Mouse (Mus musculus): Measurements from ENCODE around the gene Tmem132d. TPM values are rescaled to one million over a fixed set of nuclear protein-coding genes. Genes with fewer than 3 reads are reported as not detected.
A peak's percentile ranks its signal among the peaks of the same experiment; 100 is the strongest.
"Not testable (repeated sequence)": the region's sequence is repeated elsewhere in the genome, so short reads cannot be mapped to it uniquely, and the experiment has no call there.

Gene Tmem132d
- polyA plus RNA-seq, 1 experiment from 2014 or later = 0.90 TPM

DNA sequence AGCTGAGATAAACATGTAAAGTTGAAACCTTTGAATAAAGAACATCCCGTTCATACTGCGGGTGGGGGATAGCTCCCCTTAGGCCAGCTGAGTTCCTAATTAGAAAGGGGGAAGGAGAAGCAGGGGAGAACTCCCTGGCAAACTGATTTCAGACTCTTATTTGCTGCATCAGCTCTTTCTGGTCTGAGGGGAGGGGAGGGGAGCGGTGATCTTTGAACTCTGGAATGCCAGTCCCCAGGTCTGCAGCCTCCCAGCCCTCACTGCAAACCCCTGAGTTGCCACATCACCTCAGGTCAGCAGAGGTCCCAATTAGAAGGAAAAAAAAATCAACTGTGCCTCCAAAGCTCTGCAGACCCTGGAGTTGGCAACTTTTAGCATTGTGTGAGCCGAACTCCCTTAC, 482.3 kb downstream of the Tmem132d start:
- Histone ChIP-seq H3K27me3 (replicated peaks; ENCODE audit: control insufficient read depth, insufficient read depth, low read length) (no peaks in the 10 kb centered on the region), H3K36me3 (ENCODE audit: control insufficient read depth, insufficient read depth, low read length) (no peaks in the 10 kb centered on the region), H3K9ac (ENCODE audit: low read depth, low read length) (no peak overlapping the region), H3K27ac (replicated peaks; ENCODE audit: low read depth, low read length) (no peak overlapping the region), H3K4me3 (ENCODE audit: low read depth, low read length) (no peak overlapping the region), H3K4me1 (ENCODE audit: control insufficient read depth, insufficient read depth, low read length) (no peaks in the 10 kb centered on the region), H3K9me3 (ENCODE audit: control insufficient read depth, low read length) (no peaks in the 10 kb centered on the region), H3K4me2 (ENCODE audit: low read depth, low read length) (no peak overlapping the region)
- no peak for ATAC-seq (ENCODE audit: low read depth)
- DNase-seq (ENCODE audit: low spot score) = no peak
- WGBS = 44% methylated on average over 4 of the region's 4 CpGs

DNA sequence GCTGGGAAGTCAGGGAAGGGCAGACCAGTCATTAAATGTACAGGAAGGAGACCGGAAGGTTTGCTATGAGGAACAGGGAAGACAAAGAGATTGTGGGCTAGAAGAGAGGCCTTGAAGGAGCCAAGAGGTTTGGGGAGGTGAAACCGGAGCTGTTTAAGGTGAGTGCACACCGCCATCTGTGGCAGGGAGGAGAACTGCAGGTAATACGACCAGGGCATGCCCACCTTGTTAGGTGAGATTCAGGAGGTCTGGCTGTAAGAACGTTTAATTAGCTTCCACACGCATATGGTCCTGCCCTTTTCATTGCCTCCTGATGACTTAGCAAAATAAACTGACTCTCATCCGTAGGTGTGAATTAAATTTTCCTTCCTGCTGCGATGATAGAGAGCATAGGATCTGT, 485.6 kb downstream of the Tmem132d start:
- H3K9ac ChIP-seq (ENCODE audit: low read depth, low read length) = no peak overlapping the region
- DNase-seq (ENCODE audit: low spot score) = peak; percentile 9
- ATAC-seq (ENCODE audit: low read depth) = no peak
- H3K4me1 ChIP-seq (ENCODE audit: control insufficient read depth, insufficient read depth, low read length) = no peaks in the 10 kb centered on the region
- no peak overlapping the region for H3K4me3 ChIP-seq (ENCODE audit: low read depth, low read length)
- no peaks in the 10 kb centered on the region for H3K36me3 ChIP-seq (ENCODE audit: control insufficient read depth, insufficient read depth, low read length)
- H3K4me2 ChIP-seq (ENCODE audit: low read depth, low read length) = no peak overlapping the region
- H3K9me3 ChIP-seq (ENCODE audit: control insufficient read depth, low read length) = no peaks in the 10 kb centered on the region
- no peaks in the 10 kb centered on the region for H3K27me3 ChIP-seq (replicated peaks; ENCODE audit: control insufficient read depth, insufficient read depth, low read length)
- H3K27ac ChIP-seq (replicated peaks; ENCODE audit: low read depth, low read length) = no peak overlapping the region
- WGBS = 22% methylated on average over 8 of the region's 8 CpGs

DNA sequence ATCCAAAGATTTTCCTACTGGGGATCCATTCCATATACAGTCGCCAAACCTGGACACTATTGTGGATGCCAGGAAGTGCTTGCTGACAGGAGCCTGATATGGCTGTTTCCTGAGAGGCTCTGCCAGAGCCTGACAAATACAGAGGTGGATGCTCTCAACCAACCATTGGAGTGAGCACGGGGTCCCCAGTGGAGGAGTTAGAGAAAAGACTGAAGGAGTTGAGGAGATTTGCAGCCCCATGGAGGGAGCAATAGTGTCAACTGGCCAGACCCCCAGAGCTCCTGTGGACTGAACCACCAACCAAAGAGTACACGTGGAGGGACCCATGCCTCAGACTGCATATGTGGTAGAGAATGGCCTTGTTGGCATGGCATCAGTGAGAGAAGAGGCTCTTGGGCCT, 490.7 kb downstream of the Tmem132d start:
- not testable (repeated sequence) for H3K9ac ChIP-seq (ENCODE audit: low read depth, low read length); H3K4me1 ChIP-seq (ENCODE audit: control insufficient read depth, insufficient read depth, low read length); H3K4me3 ChIP-seq (ENCODE audit: low read depth, low read length); H3K27ac ChIP-seq (replicated peaks; ENCODE audit: low read depth, low read length); H3K4me2 ChIP-seq (ENCODE audit: low read depth, low read length); H3K27me3 ChIP-seq (replicated peaks; ENCODE audit: control insufficient read depth, insufficient read depth, low read length); H3K36me3 ChIP-seq (ENCODE audit: control insufficient read depth, insufficient read depth, low read length); DNase-seq (ENCODE audit: low spot score); ATAC-seq (ENCODE audit: low read depth); H3K9me3 ChIP-seq (ENCODE audit: control insufficient read depth, low read length)
- 74% methylated on average over 3 of the region's 3 CpGs for WGBS

DNA sequence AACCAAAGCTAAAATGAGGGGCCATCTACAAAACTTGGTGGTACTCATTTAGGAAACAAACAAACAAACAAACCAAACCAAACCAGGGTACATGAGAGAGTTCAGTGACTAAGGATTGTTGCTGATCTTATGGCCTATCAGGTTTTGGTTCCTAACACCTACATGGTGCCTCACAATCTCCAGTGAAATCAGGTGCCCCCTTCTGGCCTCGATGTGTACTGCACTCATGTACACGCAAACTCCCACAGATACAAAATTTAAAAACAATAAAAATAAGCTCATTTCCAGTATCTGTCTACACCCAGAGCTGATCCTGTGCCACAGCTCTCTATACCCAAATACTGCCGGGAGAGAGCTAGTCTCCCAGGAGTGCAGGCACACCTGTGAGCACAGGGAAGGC, 495.0 kb downstream of the Tmem132d start:
- WGBS = 77% methylated on average over 3 of the region's 3 CpGs
- DNase-seq (ENCODE audit: low spot score) = no peak

DNA sequence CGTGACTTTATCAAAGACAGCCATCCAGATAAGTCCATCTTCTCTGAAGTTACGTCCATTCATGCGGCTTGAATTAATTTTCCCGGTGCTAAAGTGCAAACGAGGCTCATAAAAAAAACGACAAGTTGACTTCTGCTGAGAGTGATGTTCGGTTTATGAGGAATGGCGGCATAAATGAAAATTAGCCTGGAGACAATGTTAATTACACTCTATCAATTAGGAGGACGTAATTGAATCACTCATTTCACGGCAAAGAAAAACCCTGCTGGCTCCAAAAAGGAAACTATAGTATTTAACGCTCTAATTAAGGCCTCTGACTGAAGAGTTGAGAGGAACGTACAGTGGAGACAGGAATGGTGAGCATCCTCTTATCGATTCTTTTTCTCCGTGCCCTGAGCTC, 503.2 kb downstream of the Tmem132d start:
- no peak overlapping the region for H3K4me3 ChIP-seq (ENCODE audit: low read depth, low read length)
- no peaks in the 10 kb centered on the region for H3K4me1 ChIP-seq (ENCODE audit: control insufficient read depth, insufficient read depth, low read length)
- no peaks in the 10 kb centered on the region for H3K9me3 ChIP-seq (ENCODE audit: control insufficient read depth, low read length)
- ATAC-seq (ENCODE audit: low read depth) = no peak
- DNase-seq (ENCODE audit: low spot score) = no peak
- H3K36me3 ChIP-seq (ENCODE audit: control insufficient read depth, insufficient read depth, low read length) = no peaks in the 10 kb centered on the region
- 78% methylated on average over 14 of the region's 14 CpGs for WGBS
- H3K4me2 ChIP-seq (ENCODE audit: low read depth, low read length) = no peak overlapping the region
- no peak overlapping the region for H3K27ac ChIP-seq (replicated peaks; ENCODE audit: low read depth, low read length)
- no peak overlapping the region for H3K9ac ChIP-seq (ENCODE audit: low read depth, low read length)
- no peaks in the 10 kb centered on the region for H3K27me3 ChIP-seq (replicated peaks; ENCODE audit: control insufficient read depth, insufficient read depth, low read length)

More for the DNA sequence above, 495.0 kb downstream of the Tmem132d start:
- Histone ChIP-seq H3K36me3 (ENCODE audit: control insufficient read depth, insufficient read depth, low read length) (no peaks in the 10 kb centered on the region), H3K9me3 (ENCODE audit: control insufficient read depth, low read length) (no peaks in the 10 kb centered on the region), H3K27me3 (replicated peaks; ENCODE audit: control insufficient read depth, insufficient read depth, low read length) (no peaks in the 10 kb centered on the region), H3K4me2 (ENCODE audit: low read depth, low read length) (no peak overlapping the region), H3K9ac (ENCODE audit: low read depth, low read length) (no peak overlapping the region), H3K27ac (replicated peaks; ENCODE audit: low read depth, low read length) (no peak overlapping the region), H3K4me3 (ENCODE audit: low read depth, low read length) (no peak overlapping the region), H3K4me1 (ENCODE audit: control insufficient read depth, insufficient read depth, low read length) (no peaks in the 10 kb centered on the region)
- ATAC-seq (ENCODE audit: low read depth) = no peak

DNA sequence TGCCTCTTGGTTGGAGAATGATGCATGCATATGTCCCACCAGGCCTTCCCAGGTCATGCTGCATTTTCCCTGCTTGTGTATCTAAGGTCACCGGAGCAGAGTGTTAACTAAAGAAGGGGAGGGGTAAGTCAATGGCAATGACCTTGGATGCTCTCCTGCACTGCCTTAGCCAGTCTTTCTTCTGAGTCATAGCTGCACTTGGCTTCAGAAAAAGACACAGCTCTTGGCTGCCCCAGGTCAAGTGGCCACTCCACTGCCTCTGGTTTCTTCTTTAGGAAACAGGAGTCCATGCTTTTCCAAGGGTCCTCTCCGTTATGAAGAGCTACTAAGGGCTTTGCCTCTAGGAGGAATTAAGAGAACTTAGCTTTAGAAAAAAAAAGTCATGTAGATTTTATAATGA, 506.2 kb downstream of the Tmem132d start:
- H3K36me3 ChIP-seq (ENCODE audit: control insufficient read depth, insufficient read depth, low read length) = no peaks in the 10 kb centered on the region
- no peak overlapping the region for H3K27ac ChIP-seq (replicated peaks; ENCODE audit: low read depth, low read length)
- WGBS = 83% methylated on average over 2 of the region's 2 CpGs
- H3K4me2 ChIP-seq (ENCODE audit: low read depth, low read length) = no peak overlapping the region
- no peak overlapping the region for H3K4me3 ChIP-seq (ENCODE audit: low read depth, low read length)
- ATAC-seq (ENCODE audit: low read depth) (no peak), DNase-seq (ENCODE audit: low spot score) (no peak)
- H3K9ac ChIP-seq (ENCODE audit: low read depth, low read length) = no peak overlapping the region
- no peaks in the 10 kb centered on the region for H3K9me3 ChIP-seq (ENCODE audit: control insufficient read depth, low read length)
- no peaks in the 10 kb centered on the region for H3K4me1 ChIP-seq (ENCODE audit: control insufficient read depth, insufficient read depth, low read length)
- no peaks in the 10 kb centered on the region for H3K27me3 ChIP-seq (replicated peaks; ENCODE audit: control insufficient read depth, insufficient read depth, low read length)

DNA sequence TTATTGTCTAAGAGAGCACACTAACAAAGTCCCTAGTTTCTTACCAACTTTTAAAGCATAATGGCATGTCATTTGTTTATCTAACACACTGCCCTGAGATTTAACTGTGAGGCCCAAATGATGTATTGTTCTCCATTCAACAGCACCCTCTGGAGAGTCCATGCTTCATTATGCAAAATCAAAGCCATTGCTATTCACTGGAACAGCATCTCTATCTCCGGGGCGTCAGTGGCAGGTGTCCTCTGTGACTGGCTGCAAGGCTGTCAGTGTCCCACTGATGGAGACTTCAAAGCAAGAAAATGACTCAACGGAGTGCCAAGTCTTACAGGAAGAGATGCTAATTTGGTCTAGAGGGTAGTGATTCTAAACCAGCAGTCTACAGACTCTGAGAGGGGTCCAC, 508.8 kb downstream of the Tmem132d start:
- H3K9me3 ChIP-seq (ENCODE audit: control insufficient read depth, low read length) = no peaks in the 10 kb centered on the region
- DNase-seq (ENCODE audit: low spot score) (no peak), ATAC-seq (ENCODE audit: low read depth) (no peak)
- no peaks in the 10 kb centered on the region for H3K36me3 ChIP-seq (ENCODE audit: control insufficient read depth, insufficient read depth, low read length)
- H3K27ac ChIP-seq (replicated peaks; ENCODE audit: low read depth, low read length) = no peak overlapping the region
- H3K4me2 ChIP-seq (ENCODE audit: low read depth, low read length) = no peak overlapping the region
- no peak overlapping the region for H3K4me3 ChIP-seq (ENCODE audit: low read depth, low read length)
- no peaks in the 10 kb centered on the region for H3K4me1 ChIP-seq (ENCODE audit: control insufficient read depth, insufficient read depth, low read length)
- 44% methylated on average over 3 of the region's 3 CpGs for WGBS
- no peak overlapping the region for H3K9ac ChIP-seq (ENCODE audit: low read depth, low read length)
- no peaks in the 10 kb centered on the region for H3K27me3 ChIP-seq (replicated peaks; ENCODE audit: control insufficient read depth, insufficient read depth, low read length)

DNA sequence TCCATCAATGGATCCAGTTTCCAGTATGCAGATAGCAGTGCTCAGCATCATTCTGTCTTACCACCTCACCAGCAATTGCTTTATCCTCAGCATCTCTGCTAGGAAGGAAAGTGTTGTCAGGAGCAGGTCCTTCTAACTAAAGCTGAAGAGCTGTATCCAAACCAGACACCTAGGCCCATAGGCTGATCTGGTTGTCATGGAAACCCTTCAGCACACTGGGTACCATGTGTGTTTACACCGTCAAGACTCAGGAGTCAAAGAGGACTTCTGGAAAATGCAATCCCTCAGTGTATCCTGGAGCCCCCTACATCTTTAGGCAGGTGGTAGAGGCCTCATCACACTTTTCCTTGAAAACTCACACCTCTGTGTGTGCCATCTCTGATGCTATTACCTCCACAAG, 513.7 kb downstream of the Tmem132d start:
- 67% methylated on average over 1 of the region's 1 CpGs for WGBS
- Histone ChIP-seq H3K9me3 (ENCODE audit: control insufficient read depth, low read length) (no peaks in the 10 kb centered on the region), H3K27ac (replicated peaks; ENCODE audit: low read depth, low read length) (no peak overlapping the region), H3K9ac (ENCODE audit: low read depth, low read length) (no peak overlapping the region), H3K4me1 (ENCODE audit: control insufficient read depth, insufficient read depth, low read length) (no peaks in the 10 kb centered on the region), H3K36me3 (ENCODE audit: control insufficient read depth, insufficient read depth, low read length) (no peaks in the 10 kb centered on the region), H3K4me3 (ENCODE audit: low read depth, low read length) (no peak overlapping the region), H3K27me3 (replicated peaks; ENCODE audit: control insufficient read depth, insufficient read depth, low read length) (no peaks in the 10 kb centered on the region), H3K4me2 (ENCODE audit: low read depth, low read length) (no peak overlapping the region)
- DNase-seq (ENCODE audit: low spot score) (no peak), ATAC-seq (ENCODE audit: low read depth) (no peak)

DNA sequence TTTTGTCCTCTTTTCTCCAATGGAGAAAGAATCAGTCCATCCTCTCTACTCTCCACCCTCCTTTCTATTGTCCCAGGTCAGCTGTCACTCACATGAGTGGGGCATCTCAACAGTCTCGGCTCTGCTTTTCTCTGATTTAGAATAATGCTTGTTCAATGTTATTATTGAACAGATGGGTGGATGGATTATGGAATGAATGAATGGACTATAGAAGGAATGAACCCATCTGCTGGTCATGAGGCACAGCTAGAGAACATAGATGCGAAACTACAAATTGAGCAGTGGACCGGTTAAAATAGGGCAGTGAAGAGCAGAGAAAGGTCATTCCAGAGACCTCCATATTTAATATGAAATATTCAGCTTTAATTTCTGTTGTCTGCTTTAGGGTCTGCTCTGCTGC, 514.5 kb downstream of the Tmem132d start:
- DNase-seq (ENCODE audit: low spot score) = no peak
- ATAC-seq (ENCODE audit: low read depth) = no peak
- H3K27me3 ChIP-seq (replicated peaks; ENCODE audit: control insufficient read depth, insufficient read depth, low read length) = no peaks in the 10 kb centered on the region
- H3K9ac ChIP-seq (ENCODE audit: low read depth, low read length) = no peak overlapping the region
- H3K4me1 ChIP-seq (ENCODE audit: control insufficient read depth, insufficient read depth, low read length) = no peaks in the 10 kb centered on the region
- no peak overlapping the region for H3K4me3 ChIP-seq (ENCODE audit: low read depth, low read length)
- no peak overlapping the region for H3K27ac ChIP-seq (replicated peaks; ENCODE audit: low read depth, low read length)
- no peaks in the 10 kb centered on the region for H3K9me3 ChIP-seq (ENCODE audit: control insufficient read depth, low read length)
- no peaks in the 10 kb centered on the region for H3K36me3 ChIP-seq (ENCODE audit: control insufficient read depth, insufficient read depth, low read length)
- WGBS = 92% methylated on average over 3 of the region's 3 CpGs
- H3K4me2 ChIP-seq (ENCODE audit: low read depth, low read length) = no peak overlapping the region
